Mouse (Mus musculus) CH12.LX (cell line): ENCODE measurements at regions not wholly inside any gene's neighbourhood (a gene's known extent, or its start where the extent isn't known, plus 50 kb on each side); places are given as distances from the start of the nearest gene placed in this dataset.

ENCODE experiments used
- BHLHE40 ChIP-seq: IDR thresholded peaks from 2 replicates; pipeline ENCODE4 v1.6.1; 2011; ENCODE audit warnings: mild to moderate bottlenecking, low read depth, low read length, improper control_type of control experiment
- CTCF ChIP-seq, 2 experiments: IDR thresholded peaks in 1 of 2; conservative IDR thresholded peaks in 1 of 2; 2 replicates each; pipeline ENCODE4 v1.5.1; 2011 to 2012; ENCODE audit warnings: low read depth in 2 of 2, low read length in 2 of 2, improper control_type of control experiment in 1 of 2, inconsistent platforms in 1 of 2, mild to moderate bottlenecking in 1 of 2, moderate library complexity in 1 of 2
- GABPA ChIP-seq: IDR thresholded peaks from 2 replicates; pipeline ENCODE4 v1.6.1; 2012; ENCODE audit warnings: low read depth, low read length, improper control_type of control experiment, inconsistent platforms; ENCODE audit not compliant: insufficient replicate concordance
- KAT2A ChIP-seq: IDR thresholded peaks from 2 replicates; pipeline ENCODE4 v1.6.1; 2012; ENCODE audit warnings: low read length, improper control_type of control experiment, inconsistent platforms; ENCODE audit not compliant: insufficient replicate concordance
- MAFK ChIP-seq: IDR thresholded peaks from 2 replicates; pipeline ENCODE4 v1.6.1; 2011; ENCODE audit warnings: low read length, improper control_type of control experiment; ENCODE audit not compliant: insufficient replicate concordance
- MAX ChIP-seq: IDR thresholded peaks from 2 replicates; pipeline ENCODE4 v1.6.1; 2011; ENCODE audit warnings: low read length, improper control_type of control experiment
- MAZ ChIP-seq: IDR thresholded peaks from 2 replicates; pipeline ENCODE4 v1.6.1; 2012; ENCODE audit warnings: low read depth, mild to moderate bottlenecking, inconsistent platforms, low read length, improper control_type of control experiment, moderate library complexity
- POLR2A ChIP-seq: IDR thresholded peaks from 2 replicates; pipeline ENCODE4 v1.6.1; 2011; ENCODE audit warnings: low read depth, mild to moderate bottlenecking, improper control_type of control experiment, low read length
- USF1 ChIP-seq: IDR thresholded peaks from 2 replicates; pipeline ENCODE4 v1.6.1; 2014; ENCODE audit warnings: low read depth, mild to moderate bottlenecking, inconsistent platforms, low read length, improper control_type of control experiment

DNA sequence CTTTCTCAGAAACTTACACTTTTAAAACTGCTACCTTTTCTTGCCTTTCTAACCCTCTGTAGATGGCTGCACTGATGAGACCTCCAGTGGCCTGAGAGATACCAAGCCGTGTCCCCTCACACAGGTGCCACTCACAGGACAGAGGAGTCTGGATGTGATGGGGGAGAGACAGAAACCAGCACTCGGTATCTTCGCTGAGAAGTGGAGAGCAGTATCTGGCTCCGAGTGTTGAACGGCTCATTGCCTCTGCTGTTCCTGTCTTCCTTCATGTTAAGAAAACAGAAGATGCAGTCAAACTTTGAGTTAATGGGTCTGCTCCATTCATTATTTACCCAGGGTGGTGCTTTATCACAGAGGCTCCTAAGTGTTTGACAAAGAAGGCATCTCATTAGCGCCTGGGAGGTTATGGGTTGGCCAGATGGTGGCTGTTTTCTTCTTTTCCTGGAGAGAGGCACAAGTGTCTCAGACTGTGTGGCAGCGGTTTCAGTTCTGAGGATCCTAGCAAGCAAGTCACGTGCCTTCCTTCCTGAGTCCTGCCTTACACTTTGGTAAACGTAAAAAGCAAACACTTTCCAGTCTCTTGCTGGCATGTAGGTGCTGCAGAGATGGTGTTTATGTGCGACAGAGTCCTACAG, 248.6 kb downstream of the Sec16b start:
- TF ChIP-seq GABPA (no peak), MAX (no peak), CTCF (conservative IDR thresholded peaks at IDR 0.05 in 1 of 2, IDR thresholded peaks at IDR 0.05 in 1 of 2; ENCODE audit: low read depth in 2 of 2, low read length in 2 of 2) (no peak), POLR2A (no peak), USF1 (no peak), MAZ (no peak), BHLHE40 (no peak), KAT2A (no peak), MAFK (no peak)
